Mouse (Mus musculus) right cerebral cortex, postnatal 10 days (tissue): ENCODE data around the gene Tmem259.
A peak's percentile ranks its signal among the peaks of the same experiment; 100 is the strongest.
"Not testable (repeated sequence)": the region's sequence is repeated elsewhere in the genome, so short reads cannot be mapped to it uniquely, and the experiment has no call there.

Source experiments
- DNase-seq, 2 experiments: peaks; one replicate each; pipeline ENCODE4 v3.0.0; 2021; ENCODE audit warnings: low spot score in 2 of 2

Gene Tmem259

GRCm38 (mm10) chr10:79965325-79965724 lies 18.8 kb downstream of the Tmem259 start:
- DNase-seq, result no peak

DNA sequence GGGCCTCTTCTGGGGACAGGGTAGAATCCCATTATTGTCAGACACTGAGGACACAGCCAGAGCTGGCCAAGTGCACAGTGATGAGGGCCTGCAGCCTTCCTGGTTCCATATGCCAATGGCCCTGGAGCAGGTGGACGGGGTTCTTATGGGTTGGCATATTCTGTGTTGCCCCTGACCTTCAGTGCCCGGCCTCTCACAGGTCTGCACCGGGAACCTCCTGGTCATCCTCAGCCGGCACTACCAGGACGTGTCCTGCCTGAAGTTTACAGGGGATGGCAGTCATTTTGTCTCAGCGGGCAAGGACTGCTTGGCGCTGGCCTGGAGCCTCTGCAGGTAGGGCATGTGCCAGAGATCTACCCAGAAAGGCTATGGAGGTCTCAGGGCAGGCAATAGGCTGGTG lies 19.4 kb downstream of the Tmem259 start:
- no peak for DNase-seq

- DNase-seq, result no peak
These were observed 23.3 kb downstream of the Tmem259 start for GRCm38 (mm10) chr10:79960671-79961294.

GRCm38 (mm10) chr10:79959847-79960601 lies 24.1 kb downstream of the Tmem259 start, which contains the start of gene Wdr18:
Gene Wdr18 (plus strand): TSS chr10:79960152.
- peak; percentile 99 for DNase-seq

DNA sequence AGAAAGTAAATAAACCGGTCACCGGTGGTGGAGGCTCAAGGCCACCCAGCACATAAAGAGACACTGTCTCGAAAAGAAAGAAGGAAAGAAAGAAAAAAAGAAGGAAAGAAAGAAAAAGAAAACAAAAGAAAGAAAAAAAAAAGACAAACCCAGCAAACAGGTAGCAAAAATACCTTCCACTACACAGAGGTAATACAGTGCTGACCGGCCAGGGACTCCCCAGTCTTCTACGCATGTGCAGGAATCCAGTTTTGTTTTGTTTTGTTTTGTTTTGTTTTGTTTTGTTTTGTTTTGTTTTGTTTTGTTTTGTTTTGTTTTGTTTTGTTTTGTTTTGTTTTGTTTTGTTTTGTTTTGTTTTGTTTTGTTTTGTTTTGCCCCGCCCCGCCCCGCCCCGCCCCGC lies 24.7 kb downstream of the Tmem259 start:
- DNase-seq, result not testable (repeated sequence)

- peak; percentile 75 to 81 for DNase-seq
These were observed 25.9 kb downstream of the Tmem259 start for GRCm38 (mm10) chr10:79958140-79958816.

DNA sequence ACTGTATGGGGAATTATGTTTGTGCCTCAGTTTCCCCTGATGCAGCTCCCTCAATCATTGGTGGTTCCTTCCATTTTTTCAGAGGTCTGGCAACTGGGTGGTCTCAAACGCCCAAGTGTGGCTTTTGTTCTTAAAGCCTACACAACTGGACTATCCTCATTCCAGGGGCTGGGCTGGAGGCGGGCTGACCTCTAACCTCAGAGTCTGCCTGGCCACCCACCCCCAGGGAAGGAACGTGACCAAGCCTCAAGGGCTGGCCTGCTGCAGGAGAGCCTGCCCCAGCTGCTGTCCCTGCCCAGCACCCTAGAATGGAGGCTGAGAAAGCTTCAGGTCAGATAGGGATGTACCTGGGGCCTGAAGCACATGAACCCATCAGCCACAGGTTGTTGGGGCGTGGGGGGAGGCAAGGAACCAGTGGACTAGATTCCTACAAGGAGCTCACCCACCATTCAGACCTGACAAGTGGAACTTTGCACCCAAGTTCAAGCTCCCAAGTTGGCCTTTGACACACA lies 27.4 kb downstream of the Tmem259 start:
- no peak for DNase-seq

GRCm38 (mm10) chr10:79955691-79956090 lies 28.4 kb downstream of the Tmem259 start:
- DNase-seq, result no peak

DNA sequence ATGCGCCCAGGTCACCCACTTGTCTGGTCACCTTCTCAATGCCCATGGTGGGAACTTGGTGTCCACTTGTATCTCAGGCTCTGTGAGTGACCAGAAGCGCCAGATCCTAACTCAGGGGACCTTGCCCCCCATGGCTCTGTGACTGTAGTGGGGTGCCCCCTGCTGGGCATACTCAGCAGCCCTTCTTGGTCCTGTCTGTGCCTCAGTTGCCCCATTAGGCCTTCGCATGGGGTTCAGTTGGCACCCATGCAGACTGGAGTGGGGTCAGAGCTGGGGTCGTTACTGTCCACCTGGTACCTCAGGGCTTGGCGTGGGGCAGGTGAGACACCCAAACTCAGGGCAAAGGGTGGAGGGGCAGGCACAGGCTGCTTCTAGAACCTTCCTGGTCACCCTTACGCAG lies 30.2 kb downstream of the Tmem259 start:
- no peak for DNase-seq

DNA sequence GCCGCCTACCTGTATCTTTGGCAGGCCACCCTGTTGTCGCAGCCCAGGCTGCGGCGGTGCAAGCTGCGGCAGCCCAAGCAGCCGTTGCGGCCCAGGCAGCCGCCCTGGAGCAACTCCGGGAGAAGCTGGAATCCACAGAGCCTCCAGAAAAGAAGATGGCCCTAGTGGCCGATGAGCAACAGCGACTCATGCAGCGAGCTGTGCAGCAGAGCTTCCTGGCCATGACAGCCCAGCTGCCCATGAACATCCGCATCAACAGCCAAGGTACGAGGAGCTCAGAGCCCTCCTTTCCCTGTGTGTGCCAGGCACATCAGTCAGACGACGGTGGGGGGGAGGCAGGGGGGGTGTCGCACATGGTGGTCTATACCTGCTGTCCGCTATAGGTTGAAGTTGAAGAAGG lies 33.5 kb downstream of the Tmem259 start:
- no peak for DNase-seq

GRCm38 (mm10) chr10:79949873-79950272 lies 34.3 kb downstream of the Tmem259 start:
- no peak for DNase-seq

- no peak for DNase-seq
These were observed 36.6 kb downstream of the Tmem259 start for GRCm38 (mm10) chr10:79947502-79947901.

GRCm38 (mm10) chr10:79946752-79947322 lies 37.3 kb downstream of the Tmem259 start:
- no peak for DNase-seq

- no peak for DNase-seq
These were observed 38.5 kb downstream of the Tmem259 start for GRCm38 (mm10) chr10:79945507-79946234.

- no peak for DNase-seq
These were observed 40.6 kb downstream of the Tmem259 start for GRCm38 (mm10) chr10:79943471-79943901.

DNA sequence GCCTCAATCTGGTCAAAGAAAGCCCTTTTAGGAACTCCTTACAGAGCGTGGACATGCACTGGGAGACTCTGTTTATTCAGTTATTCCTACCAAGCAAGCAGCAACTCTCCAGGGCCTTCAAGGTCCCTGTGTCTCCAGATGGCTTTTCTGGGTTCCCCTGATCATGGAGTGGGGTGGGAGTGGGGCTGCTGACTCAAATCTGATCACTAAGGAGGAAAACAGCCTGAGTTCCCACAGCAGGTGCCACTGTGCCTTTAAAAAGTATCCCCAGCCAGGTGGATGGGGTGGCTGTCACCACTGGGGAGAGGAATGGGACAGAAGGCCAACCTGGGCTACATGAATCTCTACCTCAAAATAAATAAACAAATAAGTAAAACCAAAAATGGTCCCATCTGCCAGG lies 41.1 kb downstream of the Tmem259 start:
- no peak for DNase-seq

DNA sequence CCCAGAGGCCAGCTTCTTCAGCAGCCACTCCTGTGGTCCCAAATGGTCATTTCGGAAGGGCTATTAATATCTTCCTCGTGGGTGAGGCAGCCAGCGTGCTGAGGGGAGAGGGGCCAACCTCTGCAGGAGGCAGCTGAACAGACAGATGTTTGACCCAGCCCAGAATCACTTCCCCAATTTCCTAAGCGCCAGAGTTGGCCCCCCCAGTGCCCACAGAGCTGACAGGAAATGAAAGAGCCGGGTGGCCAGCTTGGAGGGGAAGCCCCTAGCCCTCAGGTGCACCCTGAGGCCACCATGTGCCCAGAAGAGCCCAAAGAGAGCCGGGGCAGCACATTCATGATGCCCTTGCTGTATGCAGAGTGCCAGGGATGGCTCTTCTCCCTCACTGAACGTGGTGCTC lies 43.4 kb downstream of the Tmem259 start:
- DNase-seq, result peak in 1 of 2 experiments; percentile 69

GRCm38 (mm10) chr10:79937775-79938526 lies 46.2 kb downstream of the Tmem259 start:
- DNase-seq, result no peak

DNA sequence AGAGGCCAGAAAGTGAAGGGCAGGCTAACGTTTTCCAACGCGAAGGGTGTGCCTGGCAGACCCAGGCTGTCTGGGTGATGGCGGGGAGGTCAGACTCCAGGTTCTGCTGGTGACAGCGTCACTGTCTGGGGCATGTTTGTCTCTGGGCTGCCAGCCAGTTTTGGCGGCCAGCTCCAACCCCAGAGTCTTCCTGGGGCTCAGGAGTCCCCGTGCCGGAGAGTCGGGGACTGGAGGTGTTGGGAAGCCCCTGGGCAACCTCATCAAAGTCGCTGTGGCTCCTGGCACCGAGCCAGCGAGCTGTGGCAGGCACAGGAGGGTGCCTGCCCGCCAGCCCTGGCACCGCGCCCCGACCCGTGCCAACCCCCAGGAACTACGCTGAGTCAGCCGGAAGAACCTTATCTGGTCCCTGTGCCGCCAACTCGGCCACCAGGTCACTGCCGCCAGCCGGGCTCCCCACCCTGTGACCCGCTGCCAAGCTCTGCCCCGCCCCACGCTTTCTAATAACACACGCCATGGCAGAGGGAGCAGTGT lies 47.2 kb downstream of the Tmem259 start:
- DNase-seq, result no peak

- DNase-seq, result no peak
These were observed 47.7 kb downstream of the Tmem259 start for GRCm38 (mm10) chr10:79936284-79936910.
